21 mouse cellular contexts compared by ENCODE assay signal in the genomic region with DNA sequence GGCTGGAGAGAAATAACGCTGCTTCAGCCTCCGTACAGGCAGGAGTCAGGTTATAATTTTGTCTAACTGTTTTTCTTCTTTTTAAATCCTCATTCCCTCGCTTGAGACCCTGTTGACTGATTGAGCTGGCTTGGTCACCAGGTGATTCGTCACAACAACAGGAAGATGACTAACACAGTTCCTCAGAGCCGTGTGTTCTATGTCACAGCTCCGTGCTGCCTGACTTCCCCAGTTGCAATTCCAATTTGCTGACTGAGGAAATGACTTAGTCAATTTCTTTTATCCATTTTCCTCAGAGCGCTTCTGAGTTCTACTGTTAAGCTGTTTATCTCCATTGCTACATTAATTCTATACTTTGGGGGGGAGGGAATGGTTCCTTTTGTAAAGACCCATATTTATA. TPM values are rescaled to one million over a fixed set of nuclear protein-coding genes. Genes with fewer than 3 reads are reported as not detected.
DNase-seq lines count a peak whose midpoint lies in the region; ATAC-seq lines count a peak whose summit lies in the region.
"Had no signal": no experiment of that assay in that cellular context is flagged by ENCODE, and none has a peak within 500 bp of the region (broad histone marks: within the 10 kb centered on the region; RNA-seq: fewer than 3 reads in every experiment).

No protein-coding gene starts in this region.

- no peak for ATAC-seq in megakaryocyte, adult 5-6 weeks (ENCODE audit: poor library complexity, severe bottlenecking)
- ATAC-seq in hematopoietic stem cell, adult 5-6 weeks (replicated peaks in 1 of 2; ENCODE audit: insufficient read depth in 1 of 2, low FRiP score in 2 of 2, low TSS enrichment in 1 of 2, low read depth in 1 of 2, poor library complexity in 2 of 2, severe bottlenecking in 2 of 2), result peak; percentile 37 to 50; a peak in 2 of 4 replicates
- ATAC-seq: activated CD4-positive, CD25-positive, alpha-beta regulatory T cell, adult 4 months; forebrain, embryonic 15.5 days; hindbrain, postnatal 0 days; Patski had no signal

- no peaks in the 10 kb centered on the region for H3K9me3 ChIP-seq in megakaryocyte, embryonic 14.5 days
- H3K9me3 ChIP-seq: embryonic facial prominence, embryonic 12.5 days; forebrain, embryonic 15.5 days; heart, embryonic 13.5 days; hindbrain, embryonic 13.5 days had no signal

- peaks cover 85% of the 10 kb centered on the region for H3K4me1 ChIP-seq in megakaryocyte, embryonic 14.5 days

- peaks cover 3% of the 10 kb centered on the region for H3K27me3 ChIP-seq in megakaryocyte, embryonic 14.5 days (replicated peaks)
- H3K27me3 ChIP-seq: embryonic facial prominence, embryonic 12.5 days; forebrain, embryonic 15.5 days; heart, embryonic 13.5 days had no signal

- H3K4me3 ChIP-seq in megakaryocyte, embryonic 14.5 days (replicated peaks), result peak overlapping the region; percentile 31
- H3K4me3 ChIP-seq: embryonic facial prominence, embryonic 12.5 days; forebrain, embryonic 15.5 days; heart, embryonic 13.5 days; hindbrain, embryonic 13.5 days had no signal

- DNase-seq in MEL-GATA-1-ER (ENCODE audit: extremely low read depth, low read depth), result peak; percentile 15
- no peak for DNase-seq in kidney, adult 9 months
- DNase-seq in cerebellum, adult 9-11 months, result no peak
- DNase-seq in embryo, embryonic 9.5 days (ENCODE audit: extremely low spot score), result no peak
- DNase-seq: adrenal gland, postnatal 14 days; cerebellum, adult 18-20 months; cerebellum, postnatal 10 days; embryo, embryonic 11 days; gastrocnemius, postnatal 14 days; heart, postnatal 36 days had no signal

- peaks cover 9% of the 10 kb centered on the region for H3K36me3 ChIP-seq in megakaryocyte, embryonic 14.5 days (replicated peaks; ENCODE audit: low read length)
- H3K36me3 ChIP-seq: embryonic facial prominence, embryonic 12.5 days; forebrain, embryonic 15.5 days; heart, embryonic 13.5 days; hindbrain, embryonic 13.5 days had no signal

RNA-seq across cellular contexts. Expression of a gene that starts 1.8 kb away (rescaled TPM):
- 2.9 and 3.8 TPM in 2 replicates for polyA plus RNA-seq in megakaryocyte, embryonic 14.5 days (2012; ENCODE audit: insufficient read depth, low replicate concordance)
- not detected in 2 replicates for total RNA-seq in megakaryocyte, adult 5-6 weeks (2015)
- total RNA-seq in megakaryocyte, adult 5-6 weeks (2017), result 0.11 TPM in 1 of 2 replicates, not detected in the other
- 0.69 and 2.2 TPM in 2 replicates for total RNA-seq in hematopoietic stem cell, adult 5-6 weeks (2017)
- total RNA-seq: MEL had no signal
